Mouse (Mus musculus): Measurements from ENCODE around the gene Sowahb. TPM values are rescaled to one million over a fixed set of nuclear protein-coding genes. Genes with fewer than 3 reads are reported as not detected.

Sowahb gene
- 0.64 and 0.73 TPM in 2 replicates for polyA plus RNA-seq (2016; fragmentation: Nextera tagmentation; extraction: Ambion mirVana)

- H3K9me3 ChIP-seq = no peaks in the 10 kb centered on the region
- H3K4me2 ChIP-seq = peak within 1 kb of the TSS; percentile 99
- peaks cover 84% of the 10 kb centered on the region for H3K27me3 ChIP-seq
- no peak within 1 kb of the TSS for H3K27ac ChIP-seq
- peak within 1 kb of the TSS; percentile 53 for H3K9ac ChIP-seq (replicated peaks)
- WGBS = under 1% methylated on average over 68 of the region's 68 CpGs
- peak; percentile 79 for ATAC-seq (ENCODE audit: insufficient number of reproducible peaks, insufficient read depth, low FRiP score, low TSS enrichment, low read depth)
- H3K4me3 ChIP-seq (replicated peaks) = peak within 1 kb of the TSS; percentile 59
- no peaks in the 10 kb centered on the region for H3K36me3 ChIP-seq
- peaks cover 23% of the 10 kb centered on the region for H3K4me1 ChIP-seq (replicated peaks)
Measured at GRCm38 (mm10) chr5:93044584-93045370, at the start of gene Sowahb. TSS of gene Sowahb (minus strand) at chr5:93045022.

- Histone ChIP-seq H3K27ac (peak overlapping the region; percentile 98), H3K4me1 (replicated peaks) (peaks cover 57% of the 10 kb centered on the region), H3K36me3 (no peaks in the 10 kb centered on the region), H3K27me3 (no peaks in the 10 kb centered on the region), H3K4me2 (peak overlapping the region; percentile 88), H3K9me3 (no peaks in the 10 kb centered on the region), H3K4me3 (replicated peaks) (peak overlapping the region; percentile 84), H3K9ac (replicated peaks) (peak overlapping the region; percentile 94)
- WGBS = under 1% methylated on average over 49 of the region's 50 CpGs
- peak; percentile 53 for ATAC-seq (ENCODE audit: insufficient number of reproducible peaks, insufficient read depth, low FRiP score, low TSS enrichment, low read depth)
Measured at GRCm38 (mm10) chr5:93093638-93094527, 49.1 kb upstream of the Sowahb start.

GRCm38 (mm10) chr5:93092857-93093622 lies 48.2 kb upstream of the Sowahb start, which contains the start of gene Sept11:
TSS of gene Sept11 (plus strand) at chr5:93093437.
- no peaks in the 10 kb centered on the region for H3K36me3 ChIP-seq
- peak within 1 kb of the TSS; percentile 88 for H3K4me2 ChIP-seq
- peak; percentile 89 for ATAC-seq (ENCODE audit: insufficient number of reproducible peaks, insufficient read depth, low FRiP score, low TSS enrichment, low read depth)
- H3K27ac ChIP-seq = peak within 1 kb of the TSS; percentile 98
- peak within 1 kb of the TSS; percentile 94 for H3K9ac ChIP-seq (replicated peaks)
- peaks cover 49% of the 10 kb centered on the region for H3K4me1 ChIP-seq (replicated peaks)
- H3K27me3 ChIP-seq = no peaks in the 10 kb centered on the region
- peak within 1 kb of the TSS; percentile 84 for H3K4me3 ChIP-seq (replicated peaks)
- no peaks in the 10 kb centered on the region for H3K9me3 ChIP-seq
- under 1% methylated on average over 63 of the region's 63 CpGs for WGBS

GRCm38 (mm10) chr5:93092147-93092781 lies 47.4 kb upstream of the Sowahb start:
- H3K27me3 ChIP-seq = no peaks in the 10 kb centered on the region
- H3K4me1 ChIP-seq (replicated peaks) = peaks cover 41% of the 10 kb centered on the region
- no peaks in the 10 kb centered on the region for H3K36me3 ChIP-seq

GRCm38 (mm10) chr5:93091266-93091665 lies 46.4 kb upstream of the Sowahb start:
- Histone ChIP-seq H3K36me3 (no peaks in the 10 kb centered on the region), H3K9me3 (no peaks in the 10 kb centered on the region), H3K4me1 (replicated peaks) (peaks cover 31% of the 10 kb centered on the region), H3K4me3 (replicated peaks) (no peak overlapping the region; the same call in 1 of the 2 replicates), H3K27me3 (no peaks in the 10 kb centered on the region), H3K4me2 (peak overlapping the region; percentile 88), H3K27ac (no peak overlapping the region), H3K9ac (replicated peaks) (no peak overlapping the region)
- no peak for ATAC-seq (ENCODE audit: insufficient number of reproducible peaks, insufficient read depth, low FRiP score, low TSS enrichment, low read depth)
- WGBS = 79% methylated on average over 3 of the region's 3 CpGs

More at GRCm38 (mm10) chr5:93092147-93092781, 47.4 kb upstream of the Sowahb start:
- H3K4me3 ChIP-seq (replicated peaks) = peak overlapping the region; percentile 84
- H3K9ac ChIP-seq (replicated peaks) = peak overlapping the region; percentile 94
- peak overlapping the region; percentile 98 for H3K27ac ChIP-seq
- H3K9me3 ChIP-seq = no peaks in the 10 kb centered on the region
- peak; percentile 17 for ATAC-seq (ENCODE audit: insufficient number of reproducible peaks, insufficient read depth, low FRiP score, low TSS enrichment, low read depth)
- whole genome bisulfite sequencing = 4% methylated on average over 28 of the region's 28 CpGs
- H3K4me2 ChIP-seq = peak overlapping the region; percentile 88

- 86% methylated on average over 4 of the region's 4 CpGs for WGBS
- no peaks in the 10 kb centered on the region for H3K9me3 ChIP-seq
Measured at GRCm38 (mm10) chr5:93085900-93086299, 41.1 kb upstream of the Sowahb start.

GRCm38 (mm10) chr5:93085015-93085598 lies 40.3 kb upstream of the Sowahb start:
- no peak overlapping the region for H3K4me3 ChIP-seq (replicated peaks)
- 69% methylated on average over 4 of the region's 4 CpGs for WGBS
- H3K4me1 ChIP-seq (replicated peaks) = no peaks in the 10 kb centered on the region
- H3K9ac ChIP-seq (replicated peaks) = no peak overlapping the region
- no peaks in the 10 kb centered on the region for H3K27me3 ChIP-seq
- ATAC-seq (ENCODE audit: insufficient number of reproducible peaks, insufficient read depth, low FRiP score, low TSS enrichment, low read depth) = no peak
- no peaks in the 10 kb centered on the region for H3K9me3 ChIP-seq
- no peak overlapping the region for H3K4me2 ChIP-seq
- no peak overlapping the region for H3K27ac ChIP-seq
- H3K36me3 ChIP-seq = no peaks in the 10 kb centered on the region

More at GRCm38 (mm10) chr5:93085900-93086299, 41.1 kb upstream of the Sowahb start:
- ATAC-seq (ENCODE audit: insufficient number of reproducible peaks, insufficient read depth, low FRiP score, low TSS enrichment, low read depth) = no peak
- no peak overlapping the region for H3K9ac ChIP-seq (replicated peaks)
- no peak overlapping the region for H3K4me3 ChIP-seq (replicated peaks)
- H3K27me3 ChIP-seq = no peaks in the 10 kb centered on the region
- peaks cover 1% of the 10 kb centered on the region; the same call in 1 of the 2 replicates for H3K4me1 ChIP-seq (replicated peaks)
- no peak overlapping the region for H3K27ac ChIP-seq
- no peaks in the 10 kb centered on the region for H3K36me3 ChIP-seq
- no peak overlapping the region for H3K4me2 ChIP-seq

GRCm38 (mm10) chr5:93079596-93079995 lies 34.8 kb upstream of the Sowahb start:
- no peak overlapping the region for H3K4me2 ChIP-seq
- WGBS = 92% methylated on average over 3 of the region's 3 CpGs
- ATAC-seq (ENCODE audit: insufficient number of reproducible peaks, insufficient read depth, low FRiP score, low TSS enrichment, low read depth) = no peak

GRCm38 (mm10) chr5:93077661-93078323 lies 33.0 kb upstream of the Sowahb start:
- ATAC-seq (ENCODE audit: insufficient number of reproducible peaks, insufficient read depth, low FRiP score, low TSS enrichment, low read depth) = no peak
- H3K4me1 ChIP-seq (replicated peaks) = no peaks in the 10 kb centered on the region
- no peak overlapping the region for H3K4me3 ChIP-seq (replicated peaks)
- 85% methylated on average over 7 of the region's 7 CpGs for WGBS
- H3K36me3 ChIP-seq = no peaks in the 10 kb centered on the region
- H3K9me3 ChIP-seq = peaks cover 10% of the 10 kb centered on the region; the same call in 1 of the 2 replicates
- no peaks in the 10 kb centered on the region for H3K27me3 ChIP-seq
- no peak overlapping the region for H3K9ac ChIP-seq (replicated peaks)
- no peak overlapping the region for H3K27ac ChIP-seq
- H3K4me2 ChIP-seq = no peak overlapping the region

More at GRCm38 (mm10) chr5:93079596-93079995, 34.8 kb upstream of the Sowahb start:
- Histone ChIP-seq H3K4me1 (replicated peaks) (no peaks in the 10 kb centered on the region), H3K9ac (replicated peaks) (no peak overlapping the region), H3K27ac (no peak overlapping the region), H3K4me3 (replicated peaks) (no peak overlapping the region), H3K36me3 (no peaks in the 10 kb centered on the region), H3K27me3 (no peaks in the 10 kb centered on the region), H3K9me3 (peaks cover 10% of the 10 kb centered on the region; the same call in 1 of the 2 replicates)
